Mouse (Mus musculus) embryonic stem cell, embryonic (primary cell): ENCODE measurements around the gene Lrp10.

Experiments used
- CTCF ChIA-PET, 4 experiments: fragments of 300-600 bp in 2 of 4; fragments of 350-600 bp in 2 of 4; sonication (Branson Sonifier 250); formaldehyde crosslinking; loops; one replicate each; lab custom pipeline; 2022; ENCODE audit warnings: inconsistent platforms in 2 of 4; lab: Charles Lee
- POLR2A ChIA-PET, 4 experiments: fragments of 300-600 bp in 2 of 4; fragments of 350-600 bp in 2 of 4; sonication (Branson Sonifier 250); formaldehyde crosslinking; loops; one replicate each; lab custom pipeline; 2022; ENCODE audit warnings: antibody characterized with exemption in 4 of 4, inconsistent platforms in 1 of 4; lab: Charles Lee

The Lrp10 gene

GRCm38 (mm10) chr14:54477172-54477909, 13.4 kb downstream of the Lrp10 start:
- CTCF ChIA-PET = interaction anchor here in 2 of 4 experiments (1.1 to 2.0 kb wide), 4 partner anchors 17 to 118 kb away, joined by 3 to 10 read pairs (median 4); no protein-coding TSS in a partner anchor
- POLR2A ChIA-PET = interaction anchor here in 2 of 4 experiments (1.1 to 1.6 kb wide), 3 partner anchors 39 to 41 kb away, joined by 3 to 7 read pairs (median 5); partner anchors contain the start of gene Prmt5 (in 2 of the 2)

DNA sequence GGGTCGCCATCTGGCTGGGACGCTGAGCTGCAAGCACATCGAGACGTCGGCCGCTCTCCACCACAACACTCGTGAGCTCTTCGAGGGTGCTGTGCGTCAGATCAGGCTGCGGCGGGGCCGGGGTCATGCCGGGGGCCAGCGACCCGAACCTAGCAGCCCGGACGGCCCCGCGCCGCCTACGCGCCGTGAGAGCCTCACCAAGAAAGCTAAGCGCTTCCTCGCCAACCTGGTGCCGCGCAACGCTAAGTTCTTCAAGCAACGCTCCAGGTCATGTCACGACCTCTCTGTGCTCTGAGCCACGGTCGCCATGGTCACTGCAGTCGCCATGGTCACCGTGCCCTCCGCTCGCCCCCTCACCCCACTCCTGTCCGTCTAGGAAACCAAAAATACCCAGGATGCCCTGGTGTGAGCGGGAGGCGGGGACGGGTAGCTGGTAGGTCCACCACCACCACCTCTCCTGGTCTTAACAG, 15.5 kb downstream of the Lrp10 start:
- CTCF ChIA-PET = interaction anchor here (0.5 to 3.0 kb wide), 16 partner anchors 13 to 241 kb away, joined by 3 to 17 read pairs (median 4); partner anchors contain the start of gene Slc7a7 (in 3 of the 4)

DNA sequence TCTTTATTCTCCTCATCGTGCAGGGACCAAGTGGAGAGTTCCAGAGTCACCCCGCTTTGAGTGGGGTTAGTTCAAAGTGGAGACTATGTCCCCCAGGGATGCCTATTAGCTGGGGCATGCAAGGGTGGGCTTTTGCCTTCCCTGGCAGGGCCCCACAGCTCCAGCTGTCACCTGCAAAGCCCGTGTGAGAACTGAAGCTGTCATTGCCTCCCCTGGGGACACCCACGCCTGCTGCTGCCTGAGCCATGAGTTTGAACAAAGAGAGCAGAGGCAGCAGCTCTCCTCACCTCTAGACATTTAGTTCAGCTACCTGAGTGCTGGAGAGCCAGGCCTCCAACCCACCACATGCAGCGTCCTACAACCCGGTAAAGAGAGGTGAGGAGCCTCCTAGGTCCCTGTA, 16.7 kb downstream of the Lrp10 start:
- CTCF ChIA-PET = interaction anchor here (0.6 to 3.0 kb wide), 7 partner anchors 12 to 305 kb away, joined by 3 to 17 read pairs (median 4); partner anchors contain the start of gene Slc7a7 (in 1 of the 4)
- POLR2A ChIA-PET = interaction anchor here in 2 of 4 experiments (0.9 to 2.2 kb wide), 7 partner anchors 10 to 231 kb away, joined by 3 to 7 read pairs (median 3); no protein-coding TSS in a partner anchor

More for the DNA sequence above, 15.5 kb downstream of the Lrp10 start:
- POLR2A ChIA-PET = interaction anchor here in 3 of 4 experiments (0.5 to 2.2 kb wide), 29 partner anchors 9 to 230 kb away, joined by 3 to 11 read pairs (median 3); partner anchors contain the start of genes 1700123O20Rik (in 2 of the 3), Haus4 (in 2 of the 3), Lrp10 (in 2 of the 3) and Mrpl52 (in 2 of the 3)

GRCm38 (mm10) chr14:54481402-54481801, 17.5 kb downstream of the Lrp10 start:
- ChIA-PET CTCF (interaction anchor here in 2 of 4 experiments (0.8 to 3.0 kb wide), 4 partner anchors 12 to 304 kb away, joined by 3 to 17 read pairs (median 4); no protein-coding TSS in a partner anchor), POLR2A (interaction anchor here in 1 of 4 experiments (1.2 to 2.2 kb wide), 3 partner anchors 11 to 49 kb away, joined by 3 to 7 read pairs (median 4); no protein-coding TSS in a partner anchor)

- POLR2A ChIA-PET = interaction anchor here in 2 of 4 experiments (0.6 to 1.2 kb wide), 3 partner anchors 10 to 220 kb away, joined by 3 to 5 read pairs (median 3); no protein-coding TSS in a partner anchor
These were observed 18.6 kb downstream of the Lrp10 start for GRCm38 (mm10) chr14:54482498-54482897.

GRCm38 (mm10) chr14:54485899-54486298, 22.0 kb downstream of the Lrp10 start:
- ChIA-PET POLR2A (interaction anchor here in 1 of 4 experiments (1.8 kb wide), 1 partner anchor 20 kb away, joined by 5 read pairs; no protein-coding TSS in a partner anchor), CTCF (interaction anchor here in 2 of 4 experiments (0.7 to 1.1 kb wide), 2 partner anchors 8 to 9 kb away, joined by 3 read pairs; no protein-coding TSS in a partner anchor)

More at GRCm38 (mm10) chr14:54482498-54482897, 18.6 kb downstream of the Lrp10 start:
- CTCF ChIA-PET = interaction anchor here in 2 of 4 experiments (0.6 to 1.5 kb wide), 3 partner anchors 12 to 152 kb away, joined by 4 to 9 read pairs (median 4); partner anchors contain the start of gene Lrp10 (in 1 of the 2)

DNA sequence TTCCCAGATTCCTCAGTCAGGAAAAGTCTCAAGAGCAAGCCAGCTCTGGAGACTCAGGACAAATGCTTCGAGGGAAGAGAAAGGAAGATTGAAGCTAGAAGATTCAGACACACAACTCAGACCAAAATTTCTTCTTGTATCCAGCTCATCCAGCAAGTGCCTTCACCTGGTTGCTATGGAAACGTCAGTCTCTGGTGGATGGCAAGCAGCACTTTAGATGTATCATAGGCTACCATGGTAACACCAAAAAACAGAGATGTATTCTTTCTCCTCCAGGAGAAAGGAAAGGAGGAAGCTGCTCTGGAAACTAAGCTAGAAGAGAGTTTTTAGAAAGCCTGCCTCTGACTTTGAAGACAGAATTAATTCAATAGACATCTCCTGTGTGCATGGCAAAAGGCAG, 23.8 kb downstream of the Lrp10 start:
- POLR2A ChIA-PET = interaction anchor here in 1 of 4 experiments (0.6 to 1.3 kb wide), 2 partner anchors 30 to 87 kb away, joined by 4 to 5 read pairs; partner anchors contain the start of gene Prmt5
- CTCF ChIA-PET = interaction anchor here in 1 of 4 experiments (0.6 to 1.0 kb wide), 2 partner anchors 38 to 163 kb away, joined by 3 read pairs; no protein-coding TSS in a partner anchor

DNA sequence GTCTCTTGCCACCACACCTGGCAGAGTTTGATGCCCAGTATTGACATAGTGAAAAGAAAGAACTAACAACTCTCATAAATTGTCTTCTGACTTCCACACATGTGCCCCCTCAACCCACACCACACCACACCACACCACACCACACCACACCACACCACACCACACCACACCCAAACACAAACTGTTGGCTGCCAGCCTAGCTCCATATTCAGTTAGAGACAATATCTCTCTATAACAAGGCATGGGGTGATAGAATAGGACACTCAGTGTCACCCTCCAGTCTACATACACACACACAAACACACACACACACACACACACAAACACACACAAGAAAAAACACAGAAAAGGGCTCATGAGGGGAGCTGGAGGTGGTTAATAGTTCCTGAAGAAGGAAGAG, 24.4 kb downstream of the Lrp10 start:
- ChIA-PET CTCF (interaction anchor here in 2 of 4 experiments (0.6 to 1.0 kb wide), 2 partner anchors 76 to 163 kb away, joined by 3 to 4 read pairs; no protein-coding TSS in a partner anchor), POLR2A (interaction anchor here in 1 of 4 experiments (1.3 kb wide), 1 partner anchor 29 kb away, joined by 4 read pairs; the partner anchor contains the start of gene Prmt5)

DNA sequence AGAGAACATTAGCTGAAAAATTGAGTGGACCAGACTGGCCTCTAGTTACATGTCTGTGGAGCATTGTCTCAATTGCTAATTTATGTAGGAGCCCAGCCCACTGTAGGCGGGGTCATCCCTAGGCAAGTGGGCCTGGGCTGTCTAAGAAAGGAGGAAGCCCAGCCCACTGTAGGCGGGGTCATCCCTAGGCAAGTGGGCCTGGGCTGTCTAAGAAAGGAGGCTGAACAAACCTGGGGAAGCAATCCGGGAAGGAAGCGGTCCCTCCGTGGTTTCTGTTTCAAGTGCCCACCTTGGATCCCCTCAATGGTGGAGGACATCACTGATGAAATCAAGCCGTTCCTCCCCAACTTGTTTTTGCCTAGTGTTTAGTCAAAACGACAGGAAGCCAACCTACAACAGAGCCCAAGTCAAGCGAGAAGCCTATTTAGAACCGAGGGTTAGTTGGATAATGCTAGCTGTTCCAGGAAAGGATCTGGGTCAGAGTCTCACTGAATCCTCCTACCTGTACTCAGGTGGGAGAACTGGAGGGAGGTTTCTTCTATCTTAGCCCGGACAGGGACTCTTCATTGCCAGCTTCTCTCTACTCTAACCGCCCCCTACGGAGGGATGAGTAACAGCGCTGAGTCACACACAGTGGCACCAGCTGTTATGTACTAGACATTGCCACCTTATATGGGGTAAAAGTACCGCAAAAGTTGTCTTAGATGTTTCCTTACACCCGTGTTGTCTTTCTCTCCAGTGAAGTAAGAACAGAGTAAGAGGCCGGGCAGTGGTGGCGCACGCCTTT, 28.6 kb downstream of the Lrp10 start:
- ChIA-PET CTCF (interaction anchor here (0.6 to 4.7 kb wide), 9 partner anchors 13 to 267 kb away, joined by 3 to 17 read pairs (median 4); partner anchors contain the start of gene Slc7a7 (in 2 of the 4)), POLR2A (interaction anchor here in 2 of 4 experiments (0.9 to 1.7 kb wide), 11 partner anchors 7 to 170 kb away, joined by 3 to 8 read pairs (median 4); partner anchors contain the start of genes Rem2 (in 1 of the 2) and Slc7a7 (in 1 of the 2))

DNA sequence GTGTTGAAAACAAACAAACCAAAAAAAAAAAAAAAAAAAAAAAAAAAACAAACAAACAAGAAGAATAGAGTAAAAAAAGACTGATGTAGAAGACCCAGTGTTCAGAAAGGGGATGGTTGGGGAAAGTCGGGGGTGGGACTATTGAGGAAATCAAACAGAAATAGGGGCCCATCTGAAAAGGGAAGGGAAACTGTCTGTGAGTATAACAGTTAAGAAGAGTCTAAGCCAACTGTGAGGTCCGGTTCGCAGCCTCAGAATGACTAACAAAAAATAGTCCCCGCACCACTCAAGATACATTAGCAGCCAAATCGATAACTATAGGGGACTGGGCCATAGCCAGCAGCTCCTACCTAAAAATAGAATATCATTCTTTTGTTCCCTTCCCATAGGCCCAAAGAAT, 29.3 kb downstream of the Lrp10 start:
- ChIA-PET POLR2A (interaction anchor here in 2 of 4 experiments (1.0 to 1.7 kb wide), 9 partner anchors 12 to 146 kb away, joined by 3 to 6 read pairs (median 4); partner anchors contain the start of gene Slc7a7 (in 2 of the 2)), CTCF (interaction anchor here in 3 of 4 experiments (0.6 to 4.7 kb wide), 12 partner anchors 10 to 442 kb away, joined by 3 to 17 read pairs (median 4); partner anchors contain the start of gene Slc7a7 (in 2 of the 3))

- POLR2A ChIA-PET = interaction anchor here in 2 of 4 experiments (0.8 to 2.1 kb wide), 14 partner anchors 9 to 145 kb away, joined by 3 to 9 read pairs (median 3); partner anchors contain the start of genes Prmt5 (in 2 of the 2), Haus4 (in 1 of the 2) and Slc7a7 (in 1 of the 2)
- CTCF ChIA-PET = interaction anchor here (0.6 to 4.7 kb wide), 48 partner anchors 8 to 432 kb away, joined by 3 to 17 read pairs (median 4); partner anchors contain the start of genes Rem2 (in 2 of the 4), Haus4 (in 1 of the 4), Lrp10 (in 1 of the 4) and Slc7a7 (in 1 of the 4)
These were observed 30.3 kb downstream of the Lrp10 start for GRCm38 (mm10) chr14:54494234-54494633.

DNA sequence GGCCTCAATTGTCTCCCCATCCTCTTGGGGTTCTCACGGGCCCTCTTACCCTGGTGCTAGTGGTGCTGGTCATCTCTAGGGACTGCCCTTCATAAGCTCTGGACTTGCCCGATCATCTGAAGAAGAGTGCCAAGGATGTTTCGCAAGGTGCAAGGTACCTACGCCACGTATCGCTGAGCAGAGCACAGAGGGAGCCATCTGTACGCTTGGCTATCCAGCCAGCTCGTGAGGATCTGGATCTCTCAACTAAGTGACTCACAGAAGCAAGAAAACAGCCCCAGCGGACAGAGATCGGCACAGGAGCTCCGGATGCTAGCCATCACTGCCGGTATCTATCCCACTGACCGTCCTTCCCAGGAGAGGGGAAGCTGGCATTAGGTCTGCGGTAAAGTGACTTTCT, 32.8 kb downstream of the Lrp10 start:
- POLR2A ChIA-PET = interaction anchor here in 1 of 4 experiments (0.7 to 1.9 kb wide), 4 partner anchors 8 to 21 kb away, joined by 4 to 8 read pairs (median 4); partner anchors contain the start of gene Prmt5
- CTCF ChIA-PET = interaction anchor here in 1 of 4 experiments (1.6 kb wide), 1 partner anchor 13 kb away, joined by 5 read pairs; no protein-coding TSS in a partner anchor

GRCm38 (mm10) chr14:54499330-54499729, 35.4 kb downstream of the Lrp10 start:
- ChIA-PET CTCF (interaction anchor here in 1 of 4 experiments (0.8 kb wide), 1 partner anchor 271 kb away, joined by 3 read pairs; no protein-coding TSS in a partner anchor), POLR2A (interaction anchor here in 1 of 4 experiments (1.4 kb wide), 1 partner anchor 8 kb away, joined by 4 read pairs; no protein-coding TSS in a partner anchor)

GRCm38 (mm10) chr14:54501365-54501764, 37.4 kb downstream of the Lrp10 start:
- POLR2A ChIA-PET = interaction anchor here in 1 of 4 experiments (0.6 kb wide), 1 partner anchor 28 kb away, joined by 3 read pairs; no protein-coding TSS in a partner anchor
- CTCF ChIA-PET = interaction anchor here in 3 of 4 experiments (0.5 to 0.9 kb wide), 3 partner anchors 37 to 342 kb away, joined by 3 read pairs; partner anchors contain the start of gene Lrp10 (in 1 of the 3)

DNA sequence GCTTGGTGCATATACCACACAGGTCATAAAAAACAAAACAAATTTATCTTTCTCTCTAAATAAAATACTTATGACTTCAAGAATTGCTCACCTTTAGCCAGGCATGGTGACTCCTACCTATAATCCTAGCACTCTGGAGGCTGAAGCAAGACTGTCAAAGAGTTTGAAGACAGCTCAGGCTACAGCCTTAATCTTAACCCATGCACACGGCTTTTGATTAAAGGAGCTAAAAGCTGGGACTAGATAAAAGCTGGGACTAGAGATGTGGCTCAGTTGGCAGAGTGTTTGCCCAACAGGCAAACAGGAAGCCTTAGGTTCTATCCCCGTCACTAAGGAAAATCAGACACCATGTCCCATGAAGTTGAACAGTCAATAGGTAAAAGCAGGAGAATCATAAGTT, 39.2 kb downstream of the Lrp10 start:
- POLR2A ChIA-PET = interaction anchor here in 2 of 4 experiments (0.9 to 1.8 kb wide), 4 partner anchors 9 to 14 kb away, joined by 3 to 7 read pairs (median 4); partner anchors contain the start of gene Prmt5 (in 2 of the 2)
- CTCF ChIA-PET = no interaction called here

DNA sequence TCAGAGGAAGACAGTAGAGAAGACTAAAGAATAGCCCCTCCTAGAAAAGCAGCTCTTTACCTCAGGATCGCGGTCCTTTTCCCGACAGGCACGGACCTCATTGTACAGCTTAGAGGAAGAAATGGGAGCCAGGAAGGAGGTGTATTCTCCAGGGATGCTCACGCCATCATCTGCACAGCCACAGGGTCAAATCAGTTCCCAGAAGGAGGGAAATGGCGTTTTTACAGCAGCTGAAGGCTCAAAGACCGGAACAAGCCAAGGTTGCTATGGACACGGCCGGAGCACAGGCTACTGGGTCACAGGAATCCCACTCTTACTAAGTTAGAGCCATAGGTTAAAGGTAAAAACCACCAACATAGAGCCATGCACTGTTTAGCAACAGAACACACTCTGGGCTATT, 45.8 kb downstream of the Lrp10 start:
- POLR2A ChIA-PET = interaction anchor here in 3 of 4 experiments (0.5 to 1.6 kb wide), 9 partner anchors 12 to 283 kb away, joined by 3 to 5 read pairs (median 3); partner anchors contain the start of gene Mrpl52 (in 1 of the 3)
- CTCF ChIA-PET = interaction anchor here in 2 of 4 experiments (0.5 to 2.3 kb wide), 6 partner anchors 13 to 276 kb away, joined by 3 to 10 read pairs (median 5); no protein-coding TSS in a partner anchor
